Mouse (Mus musculus) adrenal gland, postnatal 14 days (tissue): ENCODE results near the gene Kmt2e. TPM values are rescaled to one million over a fixed set of nuclear protein-coding genes. Genes with fewer than 3 reads are reported as not detected.
A peak's percentile ranks its signal among the peaks of the same experiment; 100 is the strongest.

ENCODE experiments used
- DNase-seq: peaks from one replicate; pipeline ENCODE4 v3.0.0; 2021; ENCODE audit warnings: mixed read lengths
- total RNA-seq: library from RNA; stranded (reverse); gene quantifications from 2 replicates; pipeline ENCODE4 v1.2.3, GENCODE M21; 2021

Kmt2e gene
- total RNA-seq, 1 experiment from 2014 or later = 64.2 TPM

DNA sequence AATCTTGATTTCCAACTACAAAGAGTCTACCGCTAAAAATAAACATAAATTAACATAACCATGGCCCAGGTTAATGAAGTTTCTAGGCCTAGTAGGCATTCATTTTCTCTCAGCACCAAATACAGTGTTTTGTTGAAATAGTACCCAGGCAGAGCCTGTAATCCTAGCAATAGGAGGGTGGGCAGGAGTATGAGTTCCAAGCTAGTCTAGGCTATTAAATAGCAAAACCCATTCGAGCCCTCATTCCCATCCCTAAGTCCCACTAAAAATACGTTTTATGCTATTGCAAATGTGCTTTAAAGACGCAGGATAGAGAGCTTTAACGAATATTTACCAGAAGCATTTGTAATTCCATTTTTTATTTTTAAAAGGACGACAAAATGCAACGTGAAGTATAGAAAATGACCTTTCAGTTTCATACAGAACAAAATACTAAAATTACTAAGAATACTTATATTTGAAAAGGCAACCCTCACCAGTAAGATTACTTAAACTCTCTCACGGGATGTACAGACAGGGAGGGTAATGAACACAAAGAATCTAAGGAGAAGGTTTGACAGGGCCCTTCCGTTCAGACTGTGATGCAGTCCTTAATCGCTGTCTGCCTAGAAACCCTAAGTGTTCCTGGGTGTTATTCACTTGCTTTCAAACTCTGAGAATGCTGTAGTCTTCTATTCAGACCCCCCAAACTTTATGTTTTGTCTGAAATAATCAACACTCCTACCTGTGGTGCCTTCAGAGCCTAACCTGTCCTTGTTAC is 2.1 kb upstream of the Kmt2e start:
- no peak for DNase-seq

DNA sequence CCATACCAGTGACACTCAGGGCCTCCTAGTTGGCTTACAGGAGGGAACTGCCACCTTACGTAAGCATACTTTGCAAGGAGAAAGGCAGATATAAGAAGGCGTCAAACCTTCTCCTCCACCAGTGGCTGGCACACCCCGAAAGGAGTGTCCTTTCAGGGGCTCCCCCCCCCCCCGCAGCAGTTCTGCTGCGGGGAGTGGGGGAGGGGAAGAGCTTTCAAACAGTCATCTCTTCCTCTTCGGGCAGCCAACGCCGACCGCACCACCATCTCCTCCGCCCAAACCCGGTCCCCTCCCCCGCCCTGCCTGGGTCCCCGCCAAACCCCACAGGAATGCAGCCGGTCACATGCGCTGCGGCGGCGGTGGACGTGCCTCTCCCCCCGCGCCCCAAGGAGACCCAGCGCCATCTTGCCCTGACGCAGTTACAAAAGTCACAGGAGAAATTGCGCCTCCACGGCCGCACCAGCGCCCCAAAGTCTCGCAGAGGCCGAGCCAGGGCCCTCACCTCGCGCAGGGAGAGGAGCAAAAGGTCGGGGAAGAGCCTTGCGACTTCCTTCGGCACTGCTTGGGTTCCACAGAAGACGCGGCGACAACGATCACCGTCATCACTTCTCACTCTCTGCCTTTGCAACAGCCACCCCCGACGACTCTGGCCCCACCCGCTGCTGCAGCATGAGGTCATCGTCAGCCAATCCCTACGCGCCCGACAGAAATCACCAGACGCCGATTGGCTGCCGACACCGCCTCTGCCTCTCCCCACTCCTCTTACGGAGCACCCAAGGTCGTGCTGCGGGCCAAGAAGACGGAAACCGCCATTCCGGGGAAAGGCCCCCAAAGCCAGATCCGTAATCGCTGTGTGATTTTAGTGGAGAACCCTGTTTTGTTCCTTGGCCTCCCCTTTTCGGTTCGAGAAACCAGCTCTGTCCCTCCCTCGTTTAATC is 1.3 kb upstream of the Kmt2e start:
- DNase-seq = peak; percentile 100

DNA sequence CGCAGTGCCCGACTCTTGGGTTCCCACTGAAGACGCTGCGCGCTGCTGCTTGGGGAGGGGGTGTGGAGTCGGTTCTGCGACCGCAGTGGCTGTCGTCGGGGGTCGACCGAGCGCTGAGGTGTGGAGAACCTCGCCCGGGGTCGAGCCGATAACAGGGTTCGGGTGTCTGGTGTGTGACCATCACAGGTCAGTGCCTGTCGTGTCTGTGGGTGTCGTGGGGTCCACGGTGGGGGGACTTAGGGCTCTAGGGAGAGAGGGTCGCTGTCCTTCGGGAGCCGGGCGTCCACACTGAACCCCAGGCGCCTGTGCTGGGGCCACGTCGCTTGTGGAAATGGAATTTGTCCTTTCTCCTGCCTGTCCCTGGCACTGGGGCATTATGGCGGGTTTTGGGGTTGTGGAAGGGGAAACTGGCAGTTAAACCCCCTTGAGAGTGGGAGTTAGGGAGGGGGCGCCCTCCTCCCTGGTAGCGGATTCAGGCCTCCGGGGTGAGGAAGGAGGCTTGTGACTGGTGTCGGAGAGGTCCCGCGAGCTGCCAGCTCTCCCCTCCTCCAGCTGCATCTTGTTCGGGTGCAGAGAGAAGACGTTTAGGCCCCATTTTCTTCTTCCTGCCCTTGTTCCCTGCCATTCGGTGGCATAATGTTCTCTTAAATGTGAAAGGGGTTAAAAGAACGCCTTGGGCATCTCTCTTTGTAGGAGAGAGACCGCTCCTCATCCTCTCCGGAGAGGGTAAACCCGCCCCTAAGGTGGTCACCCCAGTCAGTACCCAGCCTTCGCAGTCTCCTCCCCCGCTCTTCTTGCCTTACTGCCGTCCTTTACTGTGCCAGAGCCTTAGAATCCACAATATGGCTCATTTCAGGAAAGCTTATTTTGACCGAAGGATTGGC is 599 bp downstream of the Kmt2e start:
- DNase-seq = peak; percentile 74

DNA sequence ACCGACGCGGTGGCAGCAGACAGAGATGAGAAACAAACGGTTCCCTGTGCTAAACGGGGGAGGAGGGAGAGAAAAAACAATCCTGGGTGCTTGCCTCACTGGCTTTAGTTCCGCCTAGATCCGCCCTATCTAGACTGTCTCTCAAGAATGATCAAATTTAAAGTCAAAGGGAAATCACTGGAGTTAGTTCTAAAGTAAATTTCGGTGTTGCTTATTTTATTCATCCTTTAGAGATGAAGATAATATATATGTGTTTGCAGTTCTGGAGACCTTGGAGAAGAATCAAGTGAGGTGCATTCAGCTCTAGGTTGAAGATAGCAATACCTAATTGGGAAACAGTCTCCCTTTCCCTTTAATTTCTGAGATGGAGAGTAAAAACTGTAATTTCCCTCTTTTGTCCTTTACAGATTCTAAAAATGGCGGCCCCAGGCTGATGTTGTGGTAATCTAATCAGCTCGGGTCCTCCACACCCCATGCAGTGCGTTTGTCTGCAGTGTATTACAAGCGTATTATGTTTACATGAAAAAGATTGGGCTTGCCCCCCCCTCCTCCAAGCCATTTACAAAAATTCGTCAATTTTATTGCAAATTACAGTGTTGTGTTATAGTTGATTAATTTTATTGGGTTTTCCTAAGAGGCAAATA is 1.4 kb downstream of the Kmt2e start:
- peak; percentile 29 for DNase-seq

DNA sequence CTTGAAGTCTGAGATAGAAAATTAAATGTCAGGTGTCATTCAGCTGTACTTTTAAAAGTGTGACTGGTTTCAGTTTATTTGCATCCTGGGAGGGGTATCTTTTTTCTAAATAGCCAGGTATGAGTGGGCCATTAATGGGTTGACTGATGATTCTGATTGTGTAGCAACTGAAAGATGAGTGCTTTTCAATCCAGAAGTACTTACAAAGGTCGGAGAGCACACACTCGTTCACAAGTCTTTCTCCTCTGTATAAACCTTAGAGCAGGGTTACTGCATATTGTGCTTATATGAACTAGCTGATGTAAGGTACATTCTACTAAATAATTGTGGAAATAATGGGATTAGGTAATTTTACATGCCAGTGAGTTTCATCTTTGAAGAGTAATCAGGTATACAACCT is 2.5 kb downstream of the Kmt2e start:
- DNase-seq = no peak

DNA sequence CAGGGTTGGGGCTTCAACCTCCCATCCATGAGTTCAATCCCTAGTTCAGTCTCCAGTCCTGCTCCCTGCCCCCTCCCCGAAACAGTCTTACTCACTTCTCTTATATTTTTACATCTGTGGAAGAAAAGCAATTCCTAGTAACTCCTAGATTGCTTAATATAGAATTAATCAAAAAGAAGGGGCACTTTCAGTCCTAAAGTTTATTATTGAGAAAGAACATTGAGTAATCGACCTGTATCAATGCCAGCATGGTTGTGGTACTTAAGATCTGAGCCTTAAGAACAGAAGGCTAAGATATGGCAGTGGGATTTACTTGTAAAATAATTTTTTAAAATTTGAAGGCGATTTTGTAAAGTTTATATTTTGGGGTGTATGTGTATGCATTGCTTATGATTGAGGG is 5.6 kb downstream of the Kmt2e start:
- no peak for DNase-seq

DNA sequence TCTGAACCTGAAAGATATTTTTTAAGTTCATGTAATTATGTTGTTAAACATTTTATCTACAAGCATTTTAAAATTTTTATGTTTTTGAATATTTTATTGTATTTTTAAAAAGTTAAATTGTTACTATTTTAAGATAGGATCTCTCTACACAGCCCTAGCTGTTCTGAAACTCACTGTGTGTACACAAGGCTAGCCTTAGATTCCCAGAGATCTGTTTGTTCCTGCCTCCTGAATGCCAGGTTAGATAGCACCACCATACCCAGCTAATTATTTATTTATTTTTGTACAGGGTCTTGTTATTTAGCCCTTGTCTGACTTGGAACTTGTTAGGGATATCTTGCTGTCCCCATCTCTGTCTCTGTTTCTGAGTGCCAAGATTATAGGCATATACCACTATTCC is 6.3 kb downstream of the Kmt2e start:
- no peak for DNase-seq

DNA sequence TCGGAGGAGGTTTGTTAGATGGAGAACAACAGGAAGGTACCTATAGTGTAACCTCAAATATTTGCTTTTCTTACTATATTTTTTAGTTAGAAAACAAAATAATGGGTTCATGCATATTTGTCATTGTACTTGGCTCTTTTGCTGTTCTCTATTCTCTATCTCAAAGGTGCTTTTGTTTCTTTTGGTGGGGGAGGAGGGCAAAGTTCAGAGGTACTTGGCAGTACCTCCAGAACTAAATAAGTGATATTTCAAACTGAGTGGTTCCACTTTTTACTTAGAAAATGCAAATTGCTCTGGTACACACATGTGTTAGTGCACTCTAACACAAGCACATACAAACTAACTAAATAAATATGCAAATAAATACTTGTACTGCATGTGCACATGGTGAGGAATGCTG is 7.7 kb downstream of the Kmt2e start:
- DNase-seq = no peak

DNA sequence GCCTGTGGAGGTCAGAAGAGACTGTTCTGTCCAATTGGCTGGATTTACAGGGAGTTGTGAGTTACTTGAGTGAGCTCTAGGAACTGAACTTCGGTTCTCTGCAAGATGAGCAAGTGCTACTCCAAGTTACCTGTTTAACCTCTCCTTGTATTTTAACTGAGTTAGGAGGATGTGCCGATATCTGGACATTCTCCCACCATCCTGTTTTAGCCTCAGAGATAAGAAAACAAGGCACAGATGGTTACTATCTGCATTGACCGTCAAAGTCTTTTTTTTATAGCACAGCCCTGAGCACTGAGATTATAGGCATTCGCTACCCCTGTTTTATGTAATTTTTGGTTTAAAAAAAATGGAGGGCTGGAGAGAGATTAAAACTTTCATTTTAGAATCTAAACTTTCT is 10.2 kb downstream of the Kmt2e start:
- no peak for DNase-seq

DNA sequence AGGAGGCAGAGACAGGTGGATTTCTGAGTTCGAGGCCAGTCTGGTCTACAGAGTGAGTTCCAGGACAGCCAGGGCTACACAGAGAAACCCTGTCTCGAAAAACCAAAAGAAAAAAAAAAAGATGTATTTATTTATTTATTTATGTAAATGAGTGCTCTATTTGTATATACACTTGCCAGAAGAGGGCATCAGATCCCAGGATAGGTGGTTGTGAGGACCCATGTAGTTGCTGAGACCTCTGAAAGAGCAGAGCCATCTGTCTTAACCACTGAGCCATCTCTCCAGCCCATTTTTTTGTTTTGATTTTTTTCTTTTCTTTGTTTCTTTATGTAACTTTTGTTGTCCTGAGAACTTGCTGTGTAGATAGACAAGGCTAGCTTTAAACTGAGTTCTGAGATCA is 19.3 kb downstream of the Kmt2e start:
- DNase-seq = peak; percentile 9

DNA sequence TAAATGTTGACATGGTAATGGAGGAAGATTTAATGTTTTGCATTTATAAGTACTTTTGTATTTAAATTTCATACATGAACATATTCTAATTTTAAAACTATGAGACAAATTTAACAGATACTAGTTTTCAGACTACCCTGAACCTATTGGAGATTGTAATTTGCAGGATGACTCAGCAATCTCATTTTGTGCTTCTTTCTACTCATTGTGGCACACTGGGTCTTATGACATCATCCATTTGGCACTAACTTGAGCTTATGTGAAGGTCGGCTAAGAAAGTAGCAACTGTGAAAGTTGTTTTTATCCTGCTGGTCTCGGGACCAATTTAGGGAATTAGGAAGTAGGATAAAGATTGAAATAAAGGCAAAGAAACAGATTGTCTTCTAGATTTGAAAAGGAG is 27.4 kb downstream of the Kmt2e start:
- peak; percentile 38 for DNase-seq

DNA sequence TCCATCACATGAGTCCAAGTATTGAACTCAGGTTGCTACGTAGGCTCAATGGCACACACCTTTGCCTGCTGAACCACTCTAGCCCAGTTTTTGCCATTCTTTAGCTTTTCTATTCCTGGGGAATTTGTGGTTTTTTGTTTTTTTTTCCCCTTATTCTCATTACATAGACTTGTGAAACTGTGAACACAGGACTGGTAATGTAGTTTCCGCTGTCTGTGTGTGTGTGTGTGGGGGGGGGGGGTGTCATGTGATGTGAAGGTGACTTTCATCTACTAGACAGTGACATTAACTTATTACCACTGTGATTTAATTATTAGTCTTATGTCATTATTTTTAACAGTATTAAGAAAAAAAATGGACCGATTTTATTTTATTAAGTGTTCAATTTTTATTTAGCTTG is 30.0 kb downstream of the Kmt2e start:
- DNase-seq = no peak

DNA sequence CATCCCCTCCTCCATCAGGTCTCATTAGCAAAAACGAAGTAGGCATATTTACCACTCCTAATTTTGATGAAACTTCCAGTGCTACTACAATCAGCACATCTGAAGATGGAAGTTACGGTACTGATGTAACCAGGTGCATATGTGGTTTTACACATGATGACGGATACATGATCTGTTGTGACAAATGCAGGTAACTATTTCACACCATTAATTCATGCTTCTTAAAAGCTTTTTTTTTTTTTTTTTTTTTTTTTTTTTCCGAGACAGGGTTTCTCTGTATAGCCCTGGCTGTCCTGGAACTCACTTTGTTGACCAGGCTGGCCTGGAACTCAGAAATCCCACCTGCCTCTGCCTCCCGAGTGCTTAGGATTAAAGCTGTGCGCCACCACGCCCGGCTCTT is 30.5 kb downstream of the Kmt2e start:
- no peak for DNase-seq

DNA sequence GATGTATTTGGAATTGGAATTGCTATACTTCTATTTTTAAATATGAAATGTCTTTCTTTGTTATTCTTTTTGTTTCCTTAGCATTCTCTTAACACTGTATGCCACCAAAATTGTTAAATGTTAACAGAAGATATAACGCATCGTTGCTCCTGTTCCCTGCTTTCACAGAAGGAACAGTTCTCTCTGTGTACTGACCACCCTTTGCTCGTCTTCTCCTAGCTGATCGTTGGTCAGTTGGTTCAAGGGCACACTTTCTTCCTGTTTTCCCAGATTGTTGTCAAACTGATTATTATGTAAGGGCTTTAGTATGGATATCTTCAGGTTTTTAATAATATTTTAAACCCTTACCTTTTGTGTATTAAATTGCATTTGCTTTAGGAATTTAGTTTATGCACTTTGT is 32.3 kb downstream of the Kmt2e start:
- no peak for DNase-seq

DNA sequence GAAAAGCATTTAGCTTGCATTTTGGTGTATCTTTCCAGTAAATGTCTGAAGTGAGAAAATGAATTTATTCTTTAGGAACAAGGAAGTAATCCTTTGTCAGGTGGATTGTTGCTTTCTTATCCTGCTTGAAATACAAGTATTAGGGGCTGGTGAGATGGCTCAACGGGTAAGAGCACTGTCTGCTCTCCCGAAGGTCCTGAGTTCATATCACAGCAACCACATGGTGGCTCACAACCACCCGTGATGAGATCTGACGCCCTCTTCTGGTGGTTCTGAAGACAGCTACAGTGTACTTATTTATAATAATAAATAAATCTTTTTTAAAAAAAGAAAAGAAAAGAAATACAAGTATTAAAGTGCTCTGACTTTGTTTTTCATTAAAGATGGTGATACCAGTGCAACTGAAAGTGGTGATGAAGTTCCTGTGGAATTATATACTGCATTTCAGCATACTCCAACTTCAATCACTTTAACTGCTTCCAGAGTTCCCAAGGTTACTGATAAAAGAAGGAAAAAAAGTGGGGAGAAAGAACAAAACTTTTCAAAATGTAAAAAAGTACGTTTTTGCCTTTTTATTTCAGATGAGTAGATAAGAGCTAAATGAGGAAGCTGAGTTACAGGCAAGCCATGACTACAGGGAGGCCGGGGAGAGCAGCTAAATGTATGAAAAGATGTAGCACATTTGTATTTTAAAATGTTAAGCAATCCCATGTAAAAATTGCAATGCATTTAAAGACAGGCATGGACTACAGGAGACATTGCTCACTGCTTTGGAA is 39.0 kb downstream of the Kmt2e start:
- DNase-seq = peak; percentile 31

DNA sequence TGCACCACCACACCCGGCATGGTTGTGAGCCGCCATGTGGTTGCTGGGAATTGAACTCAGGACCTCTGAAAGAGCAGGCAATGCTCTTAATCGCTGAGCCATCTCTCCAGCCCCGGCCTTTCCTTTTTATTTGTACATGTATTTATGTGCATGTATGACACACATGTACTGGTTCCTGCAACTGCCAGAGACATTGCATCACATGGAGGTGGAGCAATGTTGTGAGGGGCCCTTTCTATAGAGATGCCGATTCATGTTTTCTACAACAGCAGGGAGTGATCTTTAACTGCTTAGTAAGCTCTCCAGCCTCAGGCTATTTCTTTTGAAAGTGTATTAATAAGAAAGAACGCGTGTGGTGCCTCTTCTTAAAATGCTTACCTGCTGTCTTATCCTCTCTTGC is 49.6 kb downstream of the Kmt2e start:
- DNase-seq = no peak

DNA sequence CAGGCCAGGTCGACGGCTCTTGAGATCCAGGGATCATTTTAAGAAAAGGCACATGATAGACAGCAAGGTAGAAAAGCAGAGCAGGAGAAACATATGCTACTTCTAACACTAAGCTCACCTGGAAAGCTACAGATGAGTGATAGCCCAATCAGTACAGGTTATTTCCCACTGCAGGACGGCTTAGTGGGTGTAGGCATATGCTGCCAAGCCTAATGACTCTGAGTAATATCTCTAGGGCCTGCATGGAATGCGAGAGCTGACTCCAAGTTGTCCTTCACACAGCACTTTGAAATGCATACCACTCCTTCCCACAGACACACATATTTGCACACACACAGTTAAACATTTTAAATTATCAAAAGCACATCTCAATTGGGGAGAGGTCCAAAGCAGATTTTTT is 55.0 kb downstream of the Kmt2e start:
- no peak for DNase-seq

DNA sequence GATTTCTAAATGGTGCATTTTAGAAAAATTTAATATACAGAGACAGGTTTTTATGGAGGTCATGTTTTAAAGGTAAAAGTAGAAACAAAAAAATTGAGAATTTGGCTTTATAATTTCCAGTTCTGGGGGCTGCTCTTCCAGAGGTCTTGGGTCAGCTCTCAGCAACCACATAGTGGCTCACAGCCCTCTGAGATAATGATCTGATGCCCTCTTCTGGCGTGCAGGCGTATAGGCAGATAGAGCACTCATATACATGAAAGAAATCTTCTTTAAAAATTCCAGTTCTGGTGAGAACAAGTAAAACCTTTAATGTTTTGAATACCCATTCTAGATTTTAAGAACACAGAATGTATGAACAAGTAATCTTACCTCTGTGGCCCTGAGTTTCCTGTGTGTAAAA is 56.6 kb downstream of the Kmt2e start:
- peak; percentile 27 for DNase-seq

DNA sequence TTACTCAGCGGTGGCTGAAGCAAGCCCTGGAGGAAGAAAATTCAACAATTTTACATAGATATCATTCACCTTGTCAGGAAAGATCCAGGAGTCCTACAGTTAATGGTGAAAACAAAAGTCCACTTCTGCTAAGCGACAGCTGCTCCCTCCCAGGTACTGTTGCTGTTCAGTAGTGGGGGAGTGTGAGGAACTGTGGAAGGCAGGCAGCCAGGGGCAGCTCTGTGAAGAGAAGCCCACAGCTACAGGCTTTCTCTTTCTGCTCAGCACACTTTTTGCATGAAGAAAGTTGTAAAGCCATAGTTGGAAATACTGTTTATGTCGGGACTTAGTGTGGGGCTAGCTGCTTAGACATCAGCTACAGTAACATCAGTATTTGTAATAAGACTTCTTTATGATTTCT is 62.2 kb downstream of the Kmt2e start:
- no peak for DNase-seq

DNA sequence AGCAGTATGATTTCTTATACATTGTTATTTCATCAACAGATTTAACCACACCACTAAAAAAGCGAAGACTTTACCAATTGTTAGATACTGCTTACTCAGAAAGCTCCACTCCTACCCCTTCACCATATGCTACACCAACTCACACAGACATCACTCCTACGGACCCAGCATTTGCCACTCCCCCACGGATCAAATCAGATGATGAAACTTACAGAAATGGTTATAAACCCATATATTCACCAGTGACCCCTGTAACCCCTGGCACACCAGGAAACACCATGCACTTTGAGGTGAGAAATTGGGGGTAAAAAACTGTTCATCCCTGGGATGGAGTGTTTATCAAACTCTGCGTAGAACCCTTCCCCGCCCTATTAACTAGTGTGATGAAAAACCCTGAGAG is 62.7 kb downstream of the Kmt2e start:
- DNase-seq = no peak

DNA sequence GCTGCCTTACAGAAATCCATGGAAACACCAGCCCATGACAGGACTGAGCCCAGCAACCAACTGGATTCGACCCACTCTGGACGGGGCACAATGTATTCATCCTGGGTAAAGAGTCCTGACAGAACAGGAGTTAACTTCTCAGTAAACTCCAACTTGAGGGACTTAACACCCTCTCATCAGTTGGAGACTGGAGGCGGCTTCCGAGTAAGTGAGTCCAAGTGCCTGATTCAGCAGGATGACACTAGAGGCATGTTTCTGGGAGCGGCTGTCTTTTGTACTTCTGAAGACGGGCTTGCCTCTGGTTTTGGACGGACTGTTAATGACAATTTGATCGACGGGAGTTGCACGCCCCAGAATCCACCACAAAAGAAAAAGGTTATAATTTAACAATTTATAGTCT is 63.7 kb downstream of the Kmt2e start:
- no peak for DNase-seq
